Mouse (Mus musculus): ENCODE data around the gene Wif1.

Gene Wif1

GRCm38 (mm10) chr10:121070742-121071141, 37.0 kb downstream of the Wif1 start:
- DNase-seq (ENCODE audit: low spot score): peak; percentile 38

- no peak for DNase-seq (ENCODE audit: low spot score)
Observed at GRCm38 (mm10) chr10:121080500-121080899, 46.7 kb downstream of the Wif1 start.

- no peak for DNase-seq (ENCODE audit: low spot score)
Observed at GRCm38 (mm10) chr10:121082881-121083280, 49.1 kb downstream of the Wif1 start.

- DNase-seq (ENCODE audit: low spot score): no peak
Observed at GRCm38 (mm10) chr10:121083512-121083911, 49.8 kb downstream of the Wif1 start.

GRCm38 (mm10) chr10:121088679-121089078, 54.9 kb downstream of the Wif1 start:
- no peak for DNase-seq (ENCODE audit: low spot score)

GRCm38 (mm10) chr10:121089312-121089711, 55.6 kb downstream of the Wif1 start:
- peak; percentile 65 for DNase-seq (ENCODE audit: low spot score)

GRCm38 (mm10) chr10:121090006-121090405, 56.2 kb downstream of the Wif1 start:
- no peak for DNase-seq (ENCODE audit: low spot score)

GRCm38 (mm10) chr10:121095948-121096347, 62.2 kb downstream of the Wif1 start:
- DNase-seq (ENCODE audit: low spot score): no peak

- DNase-seq (ENCODE audit: low spot score): no peak
Observed at GRCm38 (mm10) chr10:121098263-121098662, 64.5 kb downstream of the Wif1 start.

GRCm38 (mm10) chr10:121099658-121100057, 65.9 kb downstream of the Wif1 start:
- DNase-seq (ENCODE audit: low spot score): peak; percentile 84

GRCm38 (mm10) chr10:121116115-121116514, 82.4 kb downstream of the Wif1 start:
- no peak for DNase-seq (ENCODE audit: low spot score)

- no peak for DNase-seq (ENCODE audit: low spot score)
Observed at GRCm38 (mm10) chr10:121116636-121117035, 82.9 kb downstream of the Wif1 start.

- DNase-seq (ENCODE audit: low spot score): no peak
Observed at GRCm38 (mm10) chr10:121120751-121121150, 87.0 kb downstream of the Wif1 start.

GRCm38 (mm10) chr10:121124481-121124880, 90.7 kb downstream of the Wif1 start:
- no peak for DNase-seq (ENCODE audit: low spot score)

GRCm38 (mm10) chr10:121129000-121129925, 95.5 kb downstream of the Wif1 start:
- DNase-seq (ENCODE audit: low spot score): no peak

Measured in embryo, embryonic 10.5 days (tissue).